Mouse (Mus musculus): ENCODE measurements around the gene Pcnx3. TPM values are rescaled to one million over a fixed set of nuclear protein-coding genes. Genes with fewer than 3 reads are reported as not detected.

Gene Pcnx3
- polyA plus RNA-seq, 1 experiment from 2014 or later: 9.1 TPM

GRCm38 (mm10) chr19:5666386-5666785 lies 22.3 kb downstream of the Pcnx3 start:
- WGBS (ENCODE audit: insufficient replicate concordance): 93% methylated on average over 18 of the region's 18 CpGs
- DNase-seq: no peak
- Histone ChIP-seq H3K4me1 (replicated peaks) (peaks cover 74% of the 10 kb centered on the region), H3K9ac (peak overlapping the region; percentile 92), H3K9me3 (replicated peaks) (no peaks in the 10 kb centered on the region), H3K4me2 (peak overlapping the region; percentile 93), H3K36me3 (peaks cover 65% of the 10 kb centered on the region), H3K27ac (peak overlapping the region; percentile 99), H3K4me3 (replicated peaks) (peak overlapping the region; percentile 40; the same call in 1 of the 2 replicates), H3K27me3 (no peaks in the 10 kb centered on the region)
- ATAC-seq (ENCODE audit: low read depth): no peak

DNA sequence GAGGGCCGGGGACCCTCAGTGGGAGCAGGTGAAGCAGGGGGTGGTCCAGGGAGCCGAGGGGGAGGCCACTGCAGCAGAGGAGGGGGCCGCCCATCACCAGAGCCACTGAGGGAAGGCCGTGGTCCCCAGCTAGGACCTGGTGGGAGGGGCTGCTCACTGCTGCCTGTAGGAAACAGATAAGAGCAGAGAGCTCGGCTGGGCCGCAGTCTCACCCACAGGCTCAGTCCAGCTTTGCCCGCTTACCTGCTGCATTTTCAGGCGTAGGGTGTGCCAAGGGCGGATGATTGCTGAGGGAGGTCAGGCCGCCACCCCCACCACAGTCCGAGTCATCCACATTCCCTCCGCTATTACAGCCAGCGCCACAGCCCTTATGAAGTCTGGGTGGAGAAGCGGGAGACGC lies 23.2 kb downstream of the Pcnx3 start:
- Histone ChIP-seq H3K9ac (peak overlapping the region; percentile 92), H3K36me3 (peaks cover 61% of the 10 kb centered on the region), H3K4me3 (replicated peaks) (peak overlapping the region; percentile 85), H3K27me3 (no peaks in the 10 kb centered on the region), H3K27ac (peak overlapping the region; percentile 99), H3K4me1 (replicated peaks) (peaks cover 83% of the 10 kb centered on the region), H3K4me2 (peak overlapping the region; percentile 93), H3K9me3 (replicated peaks) (no peaks in the 10 kb centered on the region)
- DNase-seq (peak; percentile 89), ATAC-seq (ENCODE audit: low read depth) (peak; percentile 87)
- 16% methylated on average over 15 of the region's 15 CpGs for WGBS (ENCODE audit: insufficient replicate concordance)

DNA sequence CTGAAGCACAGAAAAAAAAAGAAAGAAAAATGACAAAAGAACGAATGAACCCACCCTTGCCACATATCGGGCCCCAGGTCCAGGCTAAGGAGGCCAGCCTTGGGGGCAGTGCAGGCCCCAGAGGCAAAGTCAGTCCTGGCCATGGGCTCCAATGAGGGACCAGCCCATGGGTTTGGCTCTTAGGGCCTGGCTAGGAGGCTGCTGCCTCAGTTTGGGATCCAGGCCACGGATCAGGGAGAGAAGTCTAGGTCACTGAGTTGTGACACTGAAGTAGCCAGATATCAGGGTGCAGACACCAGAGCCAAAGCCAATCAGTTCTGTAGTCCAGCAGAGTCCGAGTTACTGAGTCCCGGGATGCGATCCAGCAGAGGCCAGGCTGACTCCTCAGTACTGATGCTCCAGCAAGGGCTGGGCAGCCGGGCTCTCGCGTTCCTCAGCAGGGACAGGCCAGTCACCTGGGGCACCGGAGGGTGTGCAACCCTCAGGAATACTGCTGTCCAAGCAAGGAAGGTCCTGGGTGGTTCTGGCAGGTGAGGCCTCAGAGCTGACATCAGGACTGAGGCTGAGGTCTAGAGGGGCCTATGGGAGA lies 23.9 kb downstream of the Pcnx3 start:
- Histone ChIP-seq H3K27ac (peak overlapping the region; percentile 99), H3K36me3 (peaks cover 61% of the 10 kb centered on the region), H3K9me3 (replicated peaks) (no peaks in the 10 kb centered on the region), H3K4me3 (replicated peaks) (peak overlapping the region; percentile 85), H3K4me2 (peak overlapping the region; percentile 93), H3K27me3 (no peaks in the 10 kb centered on the region), H3K4me1 (replicated peaks) (peaks cover 90% of the 10 kb centered on the region), H3K9ac (peak overlapping the region; percentile 92)
- WGBS (ENCODE audit: insufficient replicate concordance): 76% methylated on average over 10 of the region's 10 CpGs
- no peak for ATAC-seq (ENCODE audit: low read depth)
- no peak for DNase-seq

DNA sequence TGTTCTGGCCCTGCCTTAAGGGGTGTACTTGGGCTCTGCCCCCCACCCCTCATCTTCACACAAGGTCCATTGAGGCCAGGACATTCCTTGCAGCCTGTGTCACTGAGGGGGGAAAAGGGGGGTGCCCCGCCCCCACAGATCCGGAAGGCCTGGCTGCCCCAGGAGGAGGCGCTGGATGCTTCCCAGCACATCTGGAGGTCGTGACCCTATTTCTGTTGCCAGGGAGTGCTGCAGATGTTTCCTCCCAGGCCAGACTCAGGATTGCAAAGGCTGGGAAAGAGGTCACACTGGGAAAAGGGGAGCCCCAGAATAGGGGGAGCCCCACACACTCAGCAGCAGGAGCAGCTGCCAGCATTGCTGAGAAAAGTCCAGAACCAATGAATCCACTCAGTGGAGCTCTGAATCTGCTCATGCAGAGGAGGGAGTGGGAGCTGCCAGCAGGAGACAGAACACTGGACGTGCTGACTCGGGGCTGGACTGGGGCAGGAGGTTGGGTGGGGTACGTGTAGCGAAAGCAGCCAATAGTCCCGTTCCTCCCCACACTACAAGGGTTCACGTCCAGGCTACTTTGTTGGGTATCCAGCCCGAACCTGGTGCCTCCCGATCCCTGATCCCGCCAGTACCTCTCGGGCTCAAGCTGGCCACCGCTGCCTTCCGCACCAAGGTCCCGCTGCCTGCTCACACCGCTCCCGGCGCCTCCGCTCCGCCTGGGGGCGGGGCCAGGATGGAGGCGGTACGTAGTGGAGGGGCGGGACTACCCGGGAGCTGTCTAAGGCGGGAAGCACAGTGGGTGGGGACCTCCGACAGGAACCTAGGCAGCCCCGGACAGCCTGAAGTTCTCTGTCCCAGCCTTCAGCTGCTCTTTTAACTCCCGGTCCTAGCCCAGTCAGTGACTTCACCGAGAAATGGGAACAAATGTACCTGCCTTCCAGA lies 25.5 kb downstream of the Pcnx3 start, which contains the start of gene Sipa1:
TSS of gene Sipa1 (minus strand) at position 727 of the 933 bp plus-strand sequence.
- peaks cover 79% of the 10 kb centered on the region for H3K4me1 ChIP-seq (replicated peaks)
- H3K36me3 ChIP-seq: peaks cover 62% of the 10 kb centered on the region
- peak within 1 kb of the TSS; percentile 93 for H3K4me2 ChIP-seq
- H3K27me3 ChIP-seq: no peaks in the 10 kb centered on the region
- H3K9me3 ChIP-seq (replicated peaks): no peaks in the 10 kb centered on the region
- H3K9ac ChIP-seq: peak within 1 kb of the TSS; percentile 92
- ATAC-seq (ENCODE audit: low read depth) (peak; percentile 84), DNase-seq (peak; percentile 97)
- peak within 1 kb of the TSS; percentile 99 for H3K27ac ChIP-seq
- peak within 1 kb of the TSS; percentile 85 for H3K4me3 ChIP-seq (replicated peaks)
- WGBS (ENCODE audit: insufficient replicate concordance): under 1% methylated on average over 32 of the region's 32 CpGs

DNA sequence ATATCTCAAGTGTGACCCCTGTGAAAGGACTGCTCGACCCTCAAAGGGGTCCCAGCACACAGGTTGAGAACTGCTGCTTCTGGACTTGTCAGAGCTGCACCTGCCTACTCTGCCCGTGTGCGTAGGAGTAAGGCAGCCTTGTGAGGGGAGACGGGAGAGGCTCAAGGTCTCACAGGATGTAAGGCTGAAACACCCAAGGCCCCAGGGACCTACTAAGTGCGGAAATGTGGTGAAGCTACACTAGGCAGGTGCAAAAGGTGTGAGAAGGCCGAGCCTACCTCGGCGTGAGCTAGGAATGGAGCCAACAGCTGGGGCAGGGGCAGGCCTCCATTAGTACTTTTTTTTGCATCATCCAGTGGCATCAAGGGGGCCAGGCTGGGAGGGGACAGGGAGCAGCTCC lies 26.4 kb downstream of the Pcnx3 start:
- no peak for ATAC-seq (ENCODE audit: low read depth)
- Histone ChIP-seq H3K9ac (peak overlapping the region; percentile 92), H3K9me3 (replicated peaks) (no peaks in the 10 kb centered on the region), H3K27ac (peak overlapping the region; percentile 99), H3K4me1 (replicated peaks) (peaks cover 77% of the 10 kb centered on the region), H3K27me3 (no peaks in the 10 kb centered on the region), H3K36me3 (peaks cover 64% of the 10 kb centered on the region), H3K4me2 (peak overlapping the region; percentile 93), H3K4me3 (replicated peaks) (peak overlapping the region; percentile 85)
- no peak for DNase-seq
- 54% methylated on average over 8 of the region's 8 CpGs for WGBS (ENCODE audit: insufficient replicate concordance)

DNA sequence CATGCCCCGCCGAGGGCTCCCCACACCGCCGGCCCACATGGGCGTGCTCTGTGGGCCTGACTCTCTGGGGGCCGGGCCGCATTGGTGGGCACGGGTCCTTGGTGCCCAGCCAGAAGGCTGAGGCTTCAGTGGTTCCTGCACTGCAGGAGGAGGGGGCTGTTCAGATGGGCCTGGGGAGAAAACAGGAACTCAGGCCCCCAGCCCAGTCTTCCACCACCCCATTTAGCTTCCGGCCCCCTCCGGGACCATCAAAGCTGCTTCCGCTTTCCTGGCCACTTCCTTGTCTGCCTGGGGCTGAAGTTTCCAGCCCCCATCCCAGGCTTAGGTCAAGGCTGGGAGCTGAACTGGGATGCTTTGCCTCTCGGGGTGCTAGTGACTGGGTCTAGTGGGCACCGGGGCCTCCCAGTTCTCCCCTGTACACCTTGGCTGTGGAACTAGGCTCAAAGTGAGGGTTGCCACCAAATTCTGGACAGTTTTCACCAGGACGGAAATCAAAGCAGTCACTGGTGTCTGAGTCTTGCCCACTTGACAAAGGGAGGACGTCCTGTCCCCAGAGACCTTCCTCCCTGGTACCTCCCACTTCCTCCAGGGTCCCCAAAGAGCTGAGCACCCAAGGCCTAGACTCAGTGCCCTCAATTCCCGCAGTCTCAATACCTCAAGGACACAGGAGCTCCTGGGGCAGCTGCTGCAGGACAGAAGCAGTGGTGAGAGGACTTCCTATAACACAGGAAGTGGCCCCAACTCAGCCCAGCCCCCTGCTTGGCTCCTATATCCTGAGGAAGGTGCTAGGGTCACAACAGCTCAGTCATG lies 27.6 kb downstream of the Pcnx3 start:
- no peak for DNase-seq
- 30% methylated on average over 16 of the region's 16 CpGs for WGBS (ENCODE audit: insufficient replicate concordance)
- H3K27ac ChIP-seq: peak overlapping the region; percentile 99
- peak overlapping the region; percentile 92 for H3K9ac ChIP-seq
- peak overlapping the region; percentile 93 for H3K4me2 ChIP-seq
- no peak for ATAC-seq (ENCODE audit: low read depth)
- peaks cover 62% of the 10 kb centered on the region for H3K36me3 ChIP-seq
- no peaks in the 10 kb centered on the region for H3K9me3 ChIP-seq (replicated peaks)
- H3K4me1 ChIP-seq (replicated peaks): peaks cover 70% of the 10 kb centered on the region
- peak overlapping the region; percentile 85 for H3K4me3 ChIP-seq (replicated peaks)
- no peaks in the 10 kb centered on the region for H3K27me3 ChIP-seq

GRCm38 (mm10) chr19:5654720-5655298 lies 33.9 kb downstream of the Pcnx3 start:
- H3K4me2 ChIP-seq: peak overlapping the region; percentile 61
- DNase-seq (no peak), ATAC-seq (ENCODE audit: low read depth) (no peak)
- H3K36me3 ChIP-seq: peaks cover 95% of the 10 kb centered on the region
- H3K27me3 ChIP-seq: no peaks in the 10 kb centered on the region
- H3K4me3 ChIP-seq (replicated peaks): peak overlapping the region; percentile 33
- WGBS (ENCODE audit: insufficient replicate concordance): 82% methylated on average over 43 of the region's 43 CpGs
- H3K4me1 ChIP-seq (replicated peaks): peaks cover 46% of the 10 kb centered on the region
- H3K9ac ChIP-seq: no peak overlapping the region
- H3K9me3 ChIP-seq (replicated peaks): no peaks in the 10 kb centered on the region
- no peak overlapping the region for H3K27ac ChIP-seq

DNA sequence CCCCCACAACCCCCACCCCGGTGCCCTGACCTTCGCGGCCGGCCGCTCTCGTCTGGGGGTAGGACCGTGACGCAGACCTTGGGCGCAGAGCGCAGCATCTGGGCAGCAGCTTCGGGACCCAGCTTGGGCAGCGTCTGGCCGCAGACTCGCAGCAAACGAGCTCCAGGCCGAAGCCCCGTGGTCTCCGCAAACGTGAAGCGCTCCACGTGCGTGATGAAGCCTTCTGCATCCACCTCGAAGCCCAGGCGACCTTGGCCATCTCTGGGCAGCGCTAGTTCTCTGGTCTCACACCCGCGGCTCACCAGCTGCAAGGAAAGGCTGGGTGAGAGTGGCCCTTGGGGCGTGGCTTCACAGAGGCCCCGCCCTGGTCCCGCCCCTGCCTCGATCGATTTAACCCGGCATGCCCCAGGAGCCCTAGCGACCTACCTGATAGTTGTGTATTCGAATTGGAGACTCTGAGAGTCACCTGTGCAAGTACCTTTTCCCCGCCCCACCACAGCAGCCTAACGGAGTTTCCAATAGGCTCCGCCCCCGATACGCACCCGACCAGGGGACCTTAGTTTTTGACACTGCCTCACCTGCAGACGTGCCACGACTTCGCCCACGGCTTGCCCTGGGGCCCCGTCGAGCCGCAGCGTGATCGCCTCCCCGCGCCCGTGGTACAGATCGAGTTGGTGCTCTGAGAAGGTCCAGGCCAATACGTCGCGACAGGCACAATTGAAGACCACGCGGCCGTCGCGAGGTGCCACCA lies 34.6 kb downstream of the Pcnx3 start:
- Histone ChIP-seq H3K36me3 (peaks cover 88% of the 10 kb centered on the region), H3K9ac (no peak overlapping the region), H3K4me2 (peak overlapping the region; percentile 61), H3K27ac (no peak overlapping the region), H3K27me3 (no peaks in the 10 kb centered on the region), H3K4me3 (replicated peaks) (peak overlapping the region; percentile 33), H3K4me1 (replicated peaks) (peaks cover 51% of the 10 kb centered on the region), H3K9me3 (replicated peaks) (no peaks in the 10 kb centered on the region)
- WGBS (ENCODE audit: insufficient replicate concordance): 81% methylated on average over 62 of the region's 62 CpGs
- peak; percentile 41; the same call in 1 of the 2 replicates for ATAC-seq (ENCODE audit: low read depth)
- DNase-seq: no peak

DNA sequence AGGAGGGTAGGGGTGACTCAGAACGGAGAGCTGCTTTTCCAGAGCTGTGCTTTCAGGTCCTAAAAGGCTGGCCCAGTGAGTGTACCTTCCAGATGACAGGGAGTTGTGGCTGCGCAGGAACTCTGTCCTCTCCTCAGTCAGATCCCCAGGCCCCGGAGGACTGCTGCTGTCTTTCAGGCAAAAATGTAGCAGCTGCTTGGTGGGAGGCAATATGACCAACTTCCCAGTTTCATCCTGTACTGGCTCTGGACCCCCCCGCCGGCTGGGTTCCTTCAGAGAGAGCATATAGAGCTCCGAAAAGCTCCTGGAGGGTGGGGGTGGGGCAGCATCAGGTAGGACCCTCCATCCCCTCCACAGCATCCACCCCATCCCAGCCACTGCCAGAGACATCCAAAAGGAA lies 36.1 kb downstream of the Pcnx3 start:
- Histone ChIP-seq H3K4me2 (no peak overlapping the region), H3K27me3 (no peaks in the 10 kb centered on the region), H3K4me3 (replicated peaks) (no peak overlapping the region), H3K9ac (0 out of 2 replicates have a peak overlapping the region, but pooled peaks have one; percentile 26), H3K36me3 (peaks cover 79% of the 10 kb centered on the region), H3K9me3 (replicated peaks) (no peaks in the 10 kb centered on the region), H3K27ac (no peak overlapping the region), H3K4me1 (replicated peaks) (peaks cover 64% of the 10 kb centered on the region)
- ATAC-seq (ENCODE audit: low read depth) (no peak), DNase-seq (no peak)
- 88% methylated on average over 6 of the region's 6 CpGs for WGBS (ENCODE audit: insufficient replicate concordance)
